Mouse (Mus musculus) hindbrain, embryonic 12.5 days (tissue): Measurements from ENCODE around the gene Cdkn1a. TPM values are rescaled to one million over a fixed set of nuclear protein-coding genes. Genes with fewer than 3 reads are reported as not detected.
A peak's percentile ranks its signal among the peaks of the same experiment; 100 is the strongest.
"Not testable (repeated sequence)": the region's sequence is repeated elsewhere in the genome, so short reads cannot be mapped to it uniquely, and the experiment has no call there.

Experiments used
- ATAC-seq: fragments of 200-750 bp; cut with Nextera tagmentation; 2 replicates; pipeline ENCODE4 v1.8.0; 2017; ENCODE audit warnings: moderate TSS enrichment; ENCODE audit not compliant: low FRiP score
- H3K27ac ChIP-seq: fragments of 300-500 bp; sonication (generic); 2 replicates; pipeline ENCODE4 v1.5.1; 2016; ENCODE audit warnings: mild to moderate bottlenecking
- H3K27me3 ChIP-seq: fragments of 300-500 bp; sonication (generic); 2 replicates; pipeline ENCODE4 v1.6.1; 2016; ENCODE audit warnings: mild to moderate bottlenecking
- H3K36me3 ChIP-seq: fragments of 300-500 bp; sonication (generic); 2 replicates; pipeline ENCODE4 v1.6.1; 2016; ENCODE audit warnings: mild to moderate bottlenecking
- H3K4me1 ChIP-seq: fragments of 300-500 bp; sonication (generic); 2 replicates; pipeline ENCODE4 v1.6.1; 2016
- H3K4me2 ChIP-seq: fragments of 300-500 bp; sonication (generic); replicated peaks from 2 replicates; pipeline ENCODE4 v1.6.1; 2016; ENCODE audit warnings: mild to moderate bottlenecking
- H3K4me3 ChIP-seq: fragments of 300-500 bp; sonication (generic); 2 replicates; pipeline ENCODE4 v1.5.1; 2016; ENCODE audit warnings: mild to moderate bottlenecking
- H3K9ac ChIP-seq: fragments of 300-500 bp; sonication (generic); 2 replicates; pipeline ENCODE4 v1.6.1; 2016; ENCODE audit warnings: mild to moderate bottlenecking, moderate library complexity
- H3K9me3 ChIP-seq: fragments of 300-500 bp; sonication (generic); replicated peaks from 2 replicates; pipeline ENCODE4 v1.6.1; 2016; ENCODE audit warnings: mild to moderate bottlenecking
- WGBS: fragments of 180-500 bp; shearing (Covaris S2); methylation state at CpG from one replicate; pipeline ENCODE4 v1.1.7; 2016; 5-methylcytosine and 5-hydroxymethylcytosine counted together
- polyA plus RNA-seq: library from polyadenylated mRNA; unstranded; fragments of >200 nt; fragmentation: Nextera tagmentation; extraction: Ambion mirVana; gene quantifications from 2 replicates; pipeline ENCODE4 v1.2.1, GENCODE M21; 2016

Cdkn1a gene
- polyA plus RNA-seq, 1 experiment from 2014 or later: 39.0 TPM

DNA sequence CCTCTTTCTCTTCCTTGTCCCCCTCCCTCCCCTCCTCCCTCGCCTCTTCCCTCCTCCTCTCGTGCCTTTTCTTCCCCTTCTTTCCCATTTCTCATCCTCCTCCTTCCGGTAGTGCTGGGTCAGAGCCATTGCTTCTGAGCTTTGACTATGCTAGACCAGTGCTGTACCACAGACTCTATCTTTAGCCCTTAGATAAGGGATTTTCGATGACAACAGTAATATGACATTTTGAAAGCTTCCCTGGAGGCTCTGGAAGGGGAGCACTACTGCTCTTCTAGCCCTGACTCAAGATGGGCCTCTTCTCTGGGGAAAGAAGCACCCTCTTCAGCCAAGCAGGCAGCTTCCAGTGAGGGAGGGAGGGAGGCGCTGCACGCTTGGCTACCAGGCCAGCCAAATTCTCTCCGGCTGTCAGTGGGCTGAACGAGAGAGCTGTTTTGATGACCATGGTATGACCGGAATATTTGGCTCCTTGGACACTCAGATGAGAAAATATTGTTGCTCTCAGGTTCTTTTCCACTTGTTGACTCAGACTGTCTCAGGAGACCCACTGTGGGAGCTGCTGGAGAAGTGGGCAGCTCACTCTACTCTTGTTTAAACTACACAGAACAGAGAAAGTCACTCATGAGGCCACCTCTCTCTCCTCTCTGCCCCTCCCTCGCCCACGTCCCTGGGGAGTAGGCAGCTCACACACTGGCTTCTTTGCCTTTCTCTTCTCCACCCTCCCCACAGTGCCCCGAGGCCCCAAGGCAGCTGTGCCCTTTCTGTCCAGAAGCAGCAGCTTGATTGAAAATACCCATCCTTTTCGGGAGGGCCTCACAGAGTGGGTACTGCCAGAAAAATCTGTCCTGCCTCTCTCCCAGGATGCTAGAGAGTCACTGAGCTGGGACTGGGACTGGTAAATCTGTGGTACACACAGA, 28.4 kb upstream of the Cdkn1a start:
- Histone ChIP-seq H3K4me2 (no peak overlapping the region), H3K9ac (0 out of 2 replicates have a peak overlapping the region, but pooled peaks have one; percentile 4), H3K4me3 (no peak overlapping the region), H3K9me3 (no peaks in the 10 kb centered on the region), H3K27me3 (no peaks in the 10 kb centered on the region), H3K27ac (peak overlapping the region; percentile 55), H3K4me1 (peaks cover 39% of the 10 kb centered on the region), H3K36me3 (no peaks in the 10 kb centered on the region)
- ATAC-seq: peak; percentile 60; the same call in 1 of the 2 replicates
- WGBS: 51% methylated on average over 13 of the region's 13 CpGs

DNA sequence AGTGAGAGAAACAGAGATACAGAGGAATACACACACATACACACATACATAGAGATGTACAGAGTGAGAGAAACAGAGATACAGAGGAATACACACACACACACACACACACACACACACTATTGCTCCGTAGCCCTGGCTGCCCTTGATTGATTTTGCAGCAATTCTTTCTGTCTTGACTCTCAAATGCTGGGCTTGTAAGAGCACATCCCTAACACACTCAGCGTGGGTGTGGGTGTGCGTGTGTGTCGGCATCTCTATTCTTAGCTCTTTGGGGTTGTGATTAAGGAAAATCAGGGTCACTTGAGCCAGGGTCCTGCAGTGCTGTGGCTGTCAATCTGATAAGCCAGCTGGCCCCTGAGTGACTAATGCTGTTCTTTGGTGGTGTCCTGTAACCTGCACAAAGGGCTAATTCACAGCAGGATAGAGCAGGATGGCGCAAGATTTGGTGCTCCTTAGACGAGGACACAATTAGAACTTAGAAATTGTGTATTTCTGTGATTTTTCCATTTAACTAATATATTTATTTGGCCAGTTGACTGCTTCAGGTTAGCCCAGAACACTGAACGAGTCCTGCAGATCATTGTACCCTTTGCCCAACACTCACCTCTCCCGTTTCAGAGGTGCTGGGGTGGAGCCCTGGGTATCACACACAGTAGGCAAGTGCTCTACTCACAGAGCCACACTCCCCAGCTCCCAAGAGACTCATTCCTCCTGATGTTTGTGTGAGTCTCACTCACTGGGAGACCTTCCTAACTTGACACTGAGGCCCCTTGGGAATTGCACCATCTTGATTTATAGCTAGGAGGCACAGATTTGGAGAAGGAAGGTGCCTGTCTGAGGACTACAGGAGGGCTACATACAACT, 27.4 kb upstream of the Cdkn1a start:
- Histone ChIP-seq H3K27ac (peak overlapping the region; percentile 55), H3K36me3 (no peaks in the 10 kb centered on the region), H3K9ac (0 out of 2 replicates have a peak overlapping the region, but pooled peaks have one; percentile 4), H3K4me1 (peaks cover 33% of the 10 kb centered on the region), H3K4me3 (no peak overlapping the region), H3K4me2 (no peak overlapping the region), H3K9me3 (no peaks in the 10 kb centered on the region), H3K27me3 (no peaks in the 10 kb centered on the region)
- no peak for ATAC-seq
- 40% methylated on average over 8 of the region's 8 CpGs for WGBS

DNA sequence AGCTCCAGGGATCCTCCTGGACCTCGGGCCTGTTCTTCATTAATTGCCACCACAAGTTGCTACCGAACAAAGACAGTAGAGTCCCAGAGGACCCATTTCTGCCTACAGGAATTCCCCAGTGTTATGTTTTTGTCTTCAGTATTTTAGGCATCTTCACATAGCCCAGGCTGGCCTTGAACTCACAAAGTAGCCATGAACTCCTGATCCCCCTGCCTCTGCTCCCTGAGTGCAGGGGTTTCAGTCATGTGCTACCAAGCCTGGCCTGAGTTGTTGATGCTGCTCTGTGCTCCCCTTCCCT, 26.8 kb upstream of the Cdkn1a start:
- no peak for ATAC-seq
- H3K9me3 ChIP-seq: no peaks in the 10 kb centered on the region
- no peak overlapping the region for H3K4me2 ChIP-seq
- no peak overlapping the region for H3K4me3 ChIP-seq
- H3K36me3 ChIP-seq: no peaks in the 10 kb centered on the region
- no peak overlapping the region for H3K9ac ChIP-seq
- WGBS: 64% methylated on average over 2 of the region's 2 CpGs
- H3K4me1 ChIP-seq: peaks cover 28% of the 10 kb centered on the region
- no peaks in the 10 kb centered on the region for H3K27me3 ChIP-seq
- no peak overlapping the region for H3K27ac ChIP-seq

DNA sequence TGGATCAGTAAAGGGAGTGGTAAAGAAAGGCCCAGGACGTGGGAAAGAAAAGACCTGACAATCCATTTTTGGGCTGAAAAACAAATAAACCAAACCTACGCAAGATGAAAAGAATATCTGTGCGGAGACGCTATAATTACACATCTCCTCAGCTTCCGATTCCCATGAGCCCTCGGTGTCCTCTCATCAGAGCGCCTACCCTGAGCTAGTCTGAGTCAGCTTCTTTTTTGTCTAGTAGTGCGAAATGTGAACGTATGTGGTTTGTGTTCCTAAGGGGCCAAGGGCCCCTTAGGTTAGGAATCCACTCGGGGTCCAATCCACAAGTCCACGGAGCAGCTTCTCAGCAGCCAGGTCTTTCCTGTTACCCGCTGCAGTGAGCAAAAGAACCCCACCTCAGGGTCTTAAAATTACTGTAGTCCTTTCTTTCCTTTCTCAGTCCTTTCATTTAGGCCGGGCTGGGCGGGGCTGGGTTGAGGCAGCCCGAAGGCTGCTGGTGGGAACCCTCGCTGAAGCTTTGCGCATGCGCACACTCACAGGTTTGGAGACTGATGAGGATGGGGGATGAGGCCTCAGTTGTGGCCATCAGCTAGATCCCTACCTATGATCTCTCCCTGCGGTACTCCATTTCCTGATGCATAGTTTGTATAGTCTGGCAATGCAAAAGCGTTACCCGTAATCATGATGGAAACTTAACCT, 25.4 kb upstream of the Cdkn1a start:
- no peak overlapping the region for H3K9ac ChIP-seq
- WGBS: 77% methylated on average over 21 of the region's 21 CpGs
- no peaks in the 10 kb centered on the region for H3K9me3 ChIP-seq
- H3K4me1 ChIP-seq: peaks cover 28% of the 10 kb centered on the region
- no peak overlapping the region for H3K4me2 ChIP-seq
- no peaks in the 10 kb centered on the region for H3K36me3 ChIP-seq
- H3K27ac ChIP-seq: no peak overlapping the region
- no peaks in the 10 kb centered on the region for H3K27me3 ChIP-seq
- H3K4me3 ChIP-seq: no peak overlapping the region
- no peak for ATAC-seq

GRCm38 (mm10) chr17:29065971-29066370, 24.8 kb upstream of the Cdkn1a start:
- 88% methylated on average over 3 of the region's 3 CpGs for WGBS
- Histone ChIP-seq H3K27ac (no peak overlapping the region), H3K9me3 (no peaks in the 10 kb centered on the region), H3K4me2 (no peak overlapping the region), H3K4me3 (no peak overlapping the region), H3K27me3 (no peaks in the 10 kb centered on the region), H3K36me3 (no peaks in the 10 kb centered on the region), H3K4me1 (peaks cover 28% of the 10 kb centered on the region), H3K9ac (no peak overlapping the region)
- ATAC-seq: no peak

GRCm38 (mm10) chr17:29067416-29067815, 23.4 kb upstream of the Cdkn1a start:
- H3K27me3 ChIP-seq, H3K27ac ChIP-seq, H3K4me3 ChIP-seq, ATAC-seq, H3K36me3 ChIP-seq, H3K4me2 ChIP-seq, H3K9ac ChIP-seq, H3K9me3 ChIP-seq: not testable (repeated sequence)
- H3K4me1 ChIP-seq: peaks cover 25% of the 10 kb centered on the region
- WGBS: 84% methylated on average over 3 of the region's 3 CpGs

DNA sequence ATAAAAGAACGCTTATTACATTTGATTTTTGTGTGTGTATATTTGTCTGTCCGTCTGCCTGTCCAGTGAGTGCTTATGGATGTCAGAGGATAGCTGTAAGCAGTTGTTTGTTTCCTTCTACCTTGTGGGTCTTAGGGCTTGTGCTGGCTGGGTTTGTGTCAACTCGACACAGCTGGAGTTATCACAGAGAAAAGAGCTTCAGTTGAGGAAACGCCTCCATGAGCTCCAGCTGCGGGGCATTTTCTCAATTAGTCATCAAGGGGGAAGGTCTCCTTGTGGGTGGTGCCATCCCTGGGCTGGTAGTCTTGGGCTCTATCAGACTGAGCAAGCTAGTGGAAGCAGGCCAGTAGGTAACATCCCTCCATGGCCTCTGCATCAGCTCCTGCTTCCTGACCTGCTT, 22.9 kb upstream of the Cdkn1a start:
- Histone ChIP-seq H3K27me3 (no peaks in the 10 kb centered on the region; the same call in 1 of the 2 replicates), H3K4me3 (no peak overlapping the region), H3K27ac (no peak overlapping the region), H3K9ac (no peak overlapping the region), H3K4me2 (no peak overlapping the region), H3K4me1 (peaks cover 25% of the 10 kb centered on the region), H3K36me3 (no peaks in the 10 kb centered on the region), H3K9me3 (no peaks in the 10 kb centered on the region)
- no peak for ATAC-seq
- WGBS: 49% methylated on average over 5 of the region's 5 CpGs

DNA sequence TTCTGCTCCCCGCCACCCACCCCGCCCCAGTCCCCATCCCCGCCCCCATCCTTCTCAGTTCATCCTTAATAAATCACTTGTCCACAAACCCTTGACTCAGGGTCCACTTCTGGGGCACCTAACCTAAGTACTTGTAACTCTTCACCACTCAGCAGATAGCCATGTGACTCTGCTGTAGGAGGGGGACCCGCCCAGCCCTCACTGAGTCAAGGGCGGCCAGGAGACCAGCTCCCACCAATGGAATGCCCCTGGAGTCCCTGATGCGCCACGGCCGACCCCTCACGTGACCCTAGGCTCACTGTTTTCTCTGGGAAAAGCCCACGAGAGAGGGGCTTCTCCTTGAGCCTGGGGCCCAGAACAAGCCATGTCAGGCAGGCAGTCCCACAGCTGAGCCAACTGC, 21.7 kb upstream of the Cdkn1a start:
- H3K4me2 ChIP-seq: no peak overlapping the region
- no peak for ATAC-seq
- no peak overlapping the region for H3K9ac ChIP-seq
- H3K4me3 ChIP-seq: no peak overlapping the region
- no peaks in the 10 kb centered on the region for H3K36me3 ChIP-seq
- H3K4me1 ChIP-seq: peaks cover 19% of the 10 kb centered on the region
- 67% methylated on average over 9 of the region's 10 CpGs for WGBS
- no peaks in the 10 kb centered on the region; the same call in 1 of the 2 replicates for H3K27me3 ChIP-seq
- no peaks in the 10 kb centered on the region for H3K9me3 ChIP-seq
- H3K27ac ChIP-seq: no peak overlapping the region

- Histone ChIP-seq H3K36me3 (no peaks in the 10 kb centered on the region), H3K9ac (no peak overlapping the region), H3K9me3 (no peaks in the 10 kb centered on the region), H3K4me2 (no peak overlapping the region), H3K27ac (no peak overlapping the region), H3K4me1 (peaks cover 18% of the 10 kb centered on the region), H3K4me3 (no peak overlapping the region), H3K27me3 (no peaks in the 10 kb centered on the region; the same call in 1 of the 2 replicates)
- no peak for ATAC-seq
- 75% methylated on average over 5 of the region's 5 CpGs for WGBS
Measured at GRCm38 (mm10) chr17:29071820-29072219, 19.0 kb upstream of the Cdkn1a start.

DNA sequence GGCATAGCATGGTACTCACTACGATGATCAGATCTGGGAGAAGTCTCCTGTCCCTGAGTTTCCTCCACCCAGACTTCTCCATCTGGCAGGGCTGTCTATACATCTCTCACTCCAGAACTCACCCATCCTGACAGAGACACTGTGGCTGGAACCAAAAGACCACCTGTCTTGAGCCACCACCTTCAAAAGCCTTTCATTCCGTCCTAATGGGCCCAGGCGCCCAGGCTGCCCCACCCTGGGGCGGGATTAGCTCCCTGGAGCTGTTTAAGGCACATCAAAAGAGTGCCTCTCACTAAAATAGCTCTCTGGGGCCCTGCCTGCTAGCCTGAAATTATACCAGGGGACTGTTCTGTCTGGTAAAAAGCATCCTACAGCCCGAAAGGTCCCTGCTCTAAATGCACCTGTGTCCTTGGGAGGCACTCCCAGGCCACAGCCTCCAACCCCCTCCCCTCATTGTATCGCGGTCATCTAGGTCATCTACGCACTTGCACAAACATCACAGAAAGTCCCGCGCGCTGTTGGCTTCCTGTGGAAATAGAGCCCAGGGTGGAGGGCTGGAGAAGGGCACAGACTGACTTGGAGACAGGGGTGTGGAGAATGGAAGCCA, 18.0 kb upstream of the Cdkn1a start:
- no peak overlapping the region for H3K9ac ChIP-seq
- no peaks in the 10 kb centered on the region for H3K36me3 ChIP-seq
- no peak overlapping the region for H3K27ac ChIP-seq
- ATAC-seq: no peak
- H3K4me2 ChIP-seq: no peak overlapping the region
- peaks cover 18% of the 10 kb centered on the region for H3K4me1 ChIP-seq
- no peaks in the 10 kb centered on the region for H3K9me3 ChIP-seq
- no peaks in the 10 kb centered on the region; the same call in 1 of the 2 replicates for H3K27me3 ChIP-seq
- WGBS: 28% methylated on average over 11 of the region's 11 CpGs
- H3K4me3 ChIP-seq: no peak overlapping the region

- ATAC-seq: no peak
- 65% methylated on average over 5 of the region's 5 CpGs for WGBS
- peaks cover 20% of the 10 kb centered on the region for H3K4me1 ChIP-seq
Measured at GRCm38 (mm10) chr17:29073313-29073712, 17.5 kb upstream of the Cdkn1a start.

More at GRCm38 (mm10) chr17:29073313-29073712, 17.5 kb upstream of the Cdkn1a start:
- H3K4me2 ChIP-seq: no peak overlapping the region
- no peaks in the 10 kb centered on the region for H3K36me3 ChIP-seq
- no peak overlapping the region for H3K9ac ChIP-seq
- H3K27ac ChIP-seq: no peak overlapping the region
- no peaks in the 10 kb centered on the region for H3K9me3 ChIP-seq
- H3K4me3 ChIP-seq: no peak overlapping the region
- H3K27me3 ChIP-seq: no peaks in the 10 kb centered on the region; the same call in 1 of the 2 replicates
